Mouse (Mus musculus): Measurements from ENCODE around the gene Gm14698.
"Not testable (repeated sequence)": the region's sequence is repeated elsewhere in the genome, so short reads cannot be mapped to it uniquely, and the experiment has no call there.

Gene Gm14698

DNA sequence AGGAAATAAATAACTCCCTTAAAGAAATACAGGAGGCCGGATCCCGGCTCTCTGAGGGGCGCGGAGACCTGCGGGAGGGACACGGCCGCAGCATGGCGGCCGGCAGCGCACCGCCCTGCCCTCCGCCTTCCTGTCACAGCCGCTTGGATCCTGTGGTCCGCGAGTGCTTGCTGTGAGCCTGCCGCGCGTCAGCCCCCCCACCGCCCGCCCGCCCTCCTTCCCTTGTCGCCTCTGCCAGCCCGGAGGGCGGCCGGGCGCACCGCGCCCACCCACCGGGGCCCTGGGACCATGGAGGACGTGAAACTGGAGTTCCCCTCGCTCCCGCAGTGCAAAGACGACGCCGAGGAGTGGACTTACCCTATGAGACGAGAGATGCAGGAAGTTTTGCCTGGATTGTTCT is at the start of gene Gm14698:
Gene Gm14698 (plus strand): TSS at position 35 of the 400 bp plus-strand sequence.
- not testable (repeated sequence) for DNase-seq (ENCODE audit: low spot score in 2 of 2)

GRCm38 (mm10) chrX:68820449-68820848 is 444 bp upstream of the Gm14698 start:
- DNase-seq (ENCODE audit: low spot score in 2 of 2) = not testable (repeated sequence)

DNA sequence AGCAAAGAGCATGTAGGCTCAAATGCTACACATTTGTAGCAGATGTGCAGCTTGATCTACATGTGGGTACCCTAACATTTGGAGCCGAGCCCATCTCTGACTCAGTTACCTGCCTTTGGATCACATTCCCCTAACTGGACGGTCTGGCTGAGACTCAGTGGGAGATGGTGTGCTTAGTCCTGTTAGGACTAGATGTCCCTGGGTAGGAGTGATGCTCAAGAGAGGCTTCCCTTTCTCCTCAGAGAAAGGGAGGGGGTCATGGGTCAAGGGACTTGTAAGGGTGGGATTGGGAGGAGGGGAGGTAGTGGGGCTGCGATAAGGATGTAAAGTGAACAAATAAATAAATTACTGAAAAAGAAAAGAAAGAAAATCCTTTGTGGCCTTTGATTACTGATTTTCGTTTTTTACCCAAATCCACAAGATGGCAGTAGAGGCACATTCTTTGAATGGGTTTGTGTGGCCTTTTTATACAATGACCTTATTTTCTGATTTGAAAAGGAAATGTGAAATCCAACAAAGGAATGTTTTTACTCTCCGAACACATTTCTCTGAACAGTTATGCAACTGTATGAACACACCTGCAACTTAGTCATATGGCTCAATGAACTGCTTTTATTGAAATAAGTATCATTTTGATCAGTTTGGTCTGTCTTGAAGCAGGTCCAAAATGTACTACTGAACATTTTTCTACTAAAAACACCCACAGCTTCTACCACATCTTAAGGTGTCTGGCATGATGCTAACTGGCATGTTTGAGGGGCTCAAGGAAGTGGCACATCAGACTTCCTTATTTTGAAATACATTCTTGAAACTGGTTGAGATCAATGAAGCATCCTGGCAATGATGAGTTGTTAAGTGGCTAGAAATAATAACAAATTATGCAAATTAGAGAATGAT is 18.9 kb downstream of the Gm14698 start:
- no peak for DNase-seq (ENCODE audit: low spot score in 2 of 2)

DNA sequence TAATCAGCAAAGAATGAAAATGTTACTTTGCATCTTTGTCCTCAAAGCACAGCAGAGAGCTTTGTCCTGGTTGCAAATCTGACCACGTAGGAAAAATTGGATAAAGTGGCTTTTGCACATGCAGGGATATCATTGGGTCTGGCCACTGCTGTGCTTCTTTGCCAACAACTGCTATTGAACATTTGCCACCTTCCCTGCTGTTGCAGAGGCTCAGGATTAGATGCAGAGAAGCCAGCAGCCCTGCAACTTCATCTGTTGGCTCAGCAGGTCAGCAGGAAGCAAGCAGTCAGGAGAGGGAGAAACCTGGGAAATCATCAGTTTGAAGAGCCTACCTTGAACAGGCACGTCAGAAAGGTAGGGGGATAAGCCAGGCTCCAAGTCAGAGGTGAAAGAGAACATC is 44.3 kb downstream of the Gm14698 start:
- no peak for DNase-seq (ENCODE audit: low spot score in 2 of 2)
